Mouse (Mus musculus) limb, embryonic 12.5 days (tissue): ENCODE results near the gene Tmem14a. TPM values are rescaled to one million over a fixed set of nuclear protein-coding genes. Genes with fewer than 3 reads are reported as not detected.
A peak's percentile ranks its signal among the peaks of the same experiment; 100 is the strongest.
"Not testable (repeated sequence)": the region's sequence is repeated elsewhere in the genome, so short reads cannot be mapped to it uniquely, and the experiment has no call there.

Experiments
- ATAC-seq: fragments of 200-750 bp; cut with Nextera tagmentation; 2 replicates; pipeline ENCODE4 v1.8.0; 2017; ENCODE audit warnings: low read depth, moderate TSS enrichment; ENCODE audit not compliant: insufficient number of reproducible peaks, insufficient read depth, low FRiP score, low TSS enrichment
- H3K27ac ChIP-seq: fragments of 300-500 bp; sonication (generic); 2 replicates; pipeline ENCODE4 v1.5.1; 2016; ENCODE audit warnings: mild to moderate bottlenecking, moderate library complexity
- H3K27me3 ChIP-seq: fragments of 300-500 bp; sonication (generic); 2 replicates; pipeline ENCODE4 v1.6.1; 2016; ENCODE audit warnings: mild to moderate bottlenecking, moderate library complexity
- H3K36me3 ChIP-seq: fragments of 300-500 bp; sonication (generic); 2 replicates; pipeline ENCODE4 v1.6.1; 2016; ENCODE audit warnings: mild to moderate bottlenecking, moderate library complexity
- H3K4me1 ChIP-seq: fragments of 300-500 bp; sonication (generic); replicated peaks from 2 replicates; pipeline ENCODE4 v1.6.1; 2016
- H3K4me2 ChIP-seq: fragments of 300-500 bp; sonication (generic); 2 replicates; pipeline ENCODE4 v1.6.1; 2016; ENCODE audit warnings: mild to moderate bottlenecking, moderate library complexity
- H3K4me3 ChIP-seq: fragments of 300-500 bp; sonication (generic); replicated peaks from 2 replicates; pipeline ENCODE4 v1.5.1; 2016; ENCODE audit warnings: mild to moderate bottlenecking
- H3K9ac ChIP-seq: fragments of 300-500 bp; sonication (generic); replicated peaks from 2 replicates; pipeline ENCODE4 v1.6.1; 2016; ENCODE audit warnings: mild to moderate bottlenecking, moderate library complexity
- H3K9me3 ChIP-seq: fragments of 300-500 bp; sonication (generic); 2 replicates; pipeline ENCODE4 v1.6.1; 2016; ENCODE audit warnings: mild to moderate bottlenecking, moderate library complexity
- WGBS: fragments of 180-500 bp; shearing (Covaris S2); methylation state at CpG from one replicate; pipeline ENCODE4 v1.1.7; 2016; 5-methylcytosine and 5-hydroxymethylcytosine counted together
- polyA plus RNA-seq: library from polyadenylated mRNA; unstranded; fragments of >200 nt; fragmentation: Nextera tagmentation; extraction: Ambion mirVana; gene quantifications from 2 replicates; pipeline ENCODE4 v1.2.1, GENCODE M21; 2016

The Tmem14a gene
- 9.1 and 11.3 TPM in 2 replicates for polyA plus RNA-seq

DNA sequence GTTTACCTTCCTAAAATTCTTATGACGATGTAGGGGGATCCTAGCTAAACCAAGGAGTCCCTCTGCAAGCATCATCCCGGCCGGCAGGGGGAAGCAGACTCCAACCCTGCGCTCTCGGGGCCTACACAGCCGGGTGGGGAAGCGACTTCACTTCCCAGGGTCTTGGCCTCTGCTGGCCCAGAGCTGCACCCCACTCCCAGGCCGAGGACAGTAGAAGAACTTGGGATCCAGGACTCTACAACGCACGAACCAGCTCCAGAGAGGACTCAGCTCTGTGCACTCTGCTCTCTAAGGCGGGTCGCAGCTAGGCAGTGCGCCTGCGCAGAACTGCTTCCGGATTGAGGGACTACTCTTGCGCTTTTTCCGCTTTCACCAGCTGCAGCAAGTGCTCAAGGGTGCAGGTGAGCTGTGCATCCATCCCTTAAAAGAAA lies at the start of gene Tmem14a:
Tmem14a (plus strand) TSS at position 87 of the 431 bp plus-strand sequence.
- 2% methylated on average over 17 of the region's 17 CpGs for WGBS
- peak within 1 kb of the TSS; percentile 55 for H3K4me3 ChIP-seq
- peak within 1 kb of the TSS; percentile 54; the same call in 1 of the 2 replicates for H3K27ac ChIP-seq
- H3K27me3 ChIP-seq, result no peaks in the 10 kb centered on the region
- H3K4me1 ChIP-seq, result peaks cover 4% of the 10 kb centered on the region; the same call in 1 of the 2 replicates
- no peaks in the 10 kb centered on the region for H3K36me3 ChIP-seq
- H3K9ac ChIP-seq, result peak within 1 kb of the TSS; percentile 68
- peak within 1 kb of the TSS; percentile 78 for H3K4me2 ChIP-seq
- peak; percentile 82 for ATAC-seq
- no peaks in the 10 kb centered on the region for H3K9me3 ChIP-seq

DNA sequence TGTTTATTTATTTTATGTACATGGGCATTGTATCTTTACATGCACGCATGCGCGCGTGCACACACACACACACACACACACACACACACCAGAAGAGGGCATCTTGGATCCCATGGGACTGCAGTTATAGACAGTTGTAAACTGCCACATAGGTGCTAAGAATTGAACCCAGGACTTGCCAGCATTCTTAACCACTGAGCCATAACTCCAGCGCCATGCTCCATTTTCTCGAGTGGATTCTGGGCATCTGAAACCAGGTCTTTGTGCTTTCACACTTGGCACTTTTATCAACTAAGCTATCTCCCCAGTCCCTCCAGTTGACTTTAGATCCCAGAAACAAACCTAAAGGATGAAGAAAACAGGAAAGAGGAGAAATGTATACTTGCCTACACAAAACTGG lies 33.2 kb upstream of the Tmem14a start:
- Histone ChIP-seq H3K4me3 (no peak overlapping the region), H3K9me3 (no peaks in the 10 kb centered on the region), H3K4me1 (no peaks in the 10 kb centered on the region), H3K9ac (no peak overlapping the region), H3K27ac (no peak overlapping the region), H3K36me3 (no peaks in the 10 kb centered on the region), H3K4me2 (no peak overlapping the region), H3K27me3 (no peaks in the 10 kb centered on the region)
- no peak for ATAC-seq
- 97% methylated on average over 6 of the region's 6 CpGs for WGBS

DNA sequence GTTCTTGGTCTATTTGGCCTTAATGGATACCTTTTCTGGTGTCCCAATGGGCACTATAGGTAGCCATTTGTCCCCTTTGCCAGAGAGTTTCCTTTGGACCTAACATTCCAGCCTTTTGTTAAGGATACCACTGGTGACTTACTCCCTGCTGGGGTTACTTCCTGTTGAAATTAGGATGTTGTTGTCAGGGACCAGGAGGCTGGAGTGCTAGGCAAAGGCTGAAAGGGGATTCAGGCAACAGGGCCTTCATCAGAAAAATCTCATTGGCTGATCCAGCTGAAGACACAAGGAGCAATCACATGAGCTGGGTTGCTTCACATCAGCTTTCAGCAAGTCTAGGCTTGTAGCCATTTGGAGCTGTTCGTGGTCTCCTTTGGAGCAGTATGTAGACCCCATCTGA lies 12.1 kb upstream of the Tmem14a start:
- Histone ChIP-seq H3K4me1 (no peaks in the 10 kb centered on the region), H3K9me3 (no peaks in the 10 kb centered on the region), H3K9ac (no peak overlapping the region), H3K27ac (no peak overlapping the region), H3K27me3 (no peaks in the 10 kb centered on the region), H3K4me2 (no peak overlapping the region), H3K36me3 (no peaks in the 10 kb centered on the region), H3K4me3 (no peak overlapping the region)
- 80% methylated on average over 1 of the region's 1 CpGs for WGBS
- ATAC-seq, result no peak

DNA sequence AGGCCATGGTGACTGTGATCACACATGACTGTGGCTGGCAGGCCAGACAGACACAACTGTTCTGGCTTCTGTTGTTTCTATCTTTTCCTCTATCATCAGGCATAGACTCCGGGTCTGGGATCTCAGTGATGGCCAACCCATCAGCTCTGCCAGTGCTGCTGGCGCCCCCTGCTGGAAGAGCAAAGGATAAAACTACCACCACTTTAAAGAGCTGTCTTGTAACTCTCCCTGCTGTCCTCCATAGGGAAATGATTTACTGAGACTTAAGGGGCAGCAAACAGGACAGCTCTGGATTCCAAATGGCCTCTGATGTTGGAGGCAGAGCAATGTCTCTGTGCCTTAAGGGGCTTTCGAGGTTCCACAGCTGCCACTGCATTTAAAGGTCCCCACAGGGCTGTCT lies 4.8 kb upstream of the Tmem14a start:
- not testable (repeated sequence) for H3K4me1 ChIP-seq, H3K4me2 ChIP-seq, H3K27ac ChIP-seq, H3K9me3 ChIP-seq, H3K4me3 ChIP-seq, H3K36me3 ChIP-seq, ATAC-seq, H3K27me3 ChIP-seq, H3K9ac ChIP-seq
- 23% methylated on average over 3 of the region's 3 CpGs for WGBS

DNA sequence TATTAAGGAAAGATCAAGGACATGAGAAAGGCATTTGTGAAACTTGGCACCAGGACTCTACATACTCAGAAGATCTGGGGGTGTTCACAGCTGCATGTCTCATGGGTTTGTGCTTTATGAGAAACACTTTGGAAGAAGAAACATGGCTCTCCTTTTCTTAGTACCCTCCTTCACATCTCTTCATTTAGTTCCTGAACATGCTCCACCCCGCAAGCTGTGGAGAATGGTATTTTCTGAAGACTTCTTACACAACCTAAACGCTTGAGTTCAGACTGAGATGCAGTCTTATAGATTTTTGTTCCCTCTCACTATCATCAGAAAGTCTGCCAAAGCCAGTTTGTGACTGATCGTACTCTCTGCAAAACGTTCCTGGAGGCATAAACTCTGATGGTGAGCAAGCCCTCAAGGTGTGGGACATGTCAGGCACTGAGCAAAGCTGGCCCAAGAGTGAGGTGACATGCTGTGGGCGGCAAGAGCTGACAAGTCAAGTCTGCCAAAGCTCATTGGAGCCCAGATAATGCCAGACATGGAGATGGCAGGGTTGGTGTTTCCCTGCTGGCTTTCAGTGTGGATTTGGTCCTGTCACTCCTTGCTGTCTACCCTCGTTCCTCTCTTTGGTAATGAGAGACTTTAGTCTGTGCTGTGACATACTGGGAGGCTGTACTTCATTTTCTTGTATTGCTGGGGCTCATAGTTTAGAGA lies 4.2 kb upstream of the Tmem14a start:
- not testable (repeated sequence) for H3K36me3 ChIP-seq, ATAC-seq, H3K4me1 ChIP-seq, H3K9me3 ChIP-seq, H3K27me3 ChIP-seq, H3K9ac ChIP-seq, H3K4me3 ChIP-seq, H3K27ac ChIP-seq, H3K4me2 ChIP-seq
- WGBS, result 76% methylated on average over 6 of the region's 6 CpGs

DNA sequence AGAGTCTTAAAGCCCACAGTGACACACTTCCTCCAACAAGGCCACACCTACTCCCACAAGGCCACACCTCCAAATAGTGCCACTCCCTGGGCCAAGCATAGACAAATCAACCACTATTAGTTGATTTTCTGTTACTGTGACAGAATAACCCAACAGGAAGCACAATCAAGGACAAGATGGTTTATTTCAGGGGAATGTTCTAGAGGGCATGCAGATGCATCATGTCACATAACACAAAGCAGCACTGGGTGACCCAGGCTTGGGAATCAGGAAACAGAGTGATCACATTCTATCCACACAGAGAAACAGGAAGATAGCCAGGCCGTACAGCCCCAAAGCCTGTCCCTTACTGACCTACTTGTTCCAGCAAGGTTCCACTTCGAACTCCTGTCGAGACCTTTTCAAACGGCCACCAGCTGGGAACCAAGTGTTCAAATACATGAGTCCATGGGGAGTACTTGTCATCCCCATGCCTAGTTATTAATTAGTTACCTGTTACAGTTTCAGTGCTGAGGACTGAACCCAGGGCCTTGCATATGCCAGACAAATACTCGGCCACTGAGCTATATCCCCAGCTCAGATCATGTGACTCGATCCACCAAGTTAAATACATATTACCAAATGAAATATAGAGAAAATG lies 9.5 kb downstream of the Tmem14a start:
- no peak overlapping the region for H3K4me2 ChIP-seq
- no peak overlapping the region for H3K27ac ChIP-seq
- ATAC-seq, result no peak
- H3K4me3 ChIP-seq, result no peak overlapping the region
- H3K9me3 ChIP-seq, result no peaks in the 10 kb centered on the region
- 88% methylated on average over 6 of the region's 6 CpGs for WGBS
- no peaks in the 10 kb centered on the region for H3K27me3 ChIP-seq
- peaks cover 3% of the 10 kb centered on the region; the same call in 1 of the 2 replicates for H3K4me1 ChIP-seq
- no peaks in the 10 kb centered on the region; the same call in 1 of the 2 replicates for H3K36me3 ChIP-seq
- H3K9ac ChIP-seq, result no peak overlapping the region

DNA sequence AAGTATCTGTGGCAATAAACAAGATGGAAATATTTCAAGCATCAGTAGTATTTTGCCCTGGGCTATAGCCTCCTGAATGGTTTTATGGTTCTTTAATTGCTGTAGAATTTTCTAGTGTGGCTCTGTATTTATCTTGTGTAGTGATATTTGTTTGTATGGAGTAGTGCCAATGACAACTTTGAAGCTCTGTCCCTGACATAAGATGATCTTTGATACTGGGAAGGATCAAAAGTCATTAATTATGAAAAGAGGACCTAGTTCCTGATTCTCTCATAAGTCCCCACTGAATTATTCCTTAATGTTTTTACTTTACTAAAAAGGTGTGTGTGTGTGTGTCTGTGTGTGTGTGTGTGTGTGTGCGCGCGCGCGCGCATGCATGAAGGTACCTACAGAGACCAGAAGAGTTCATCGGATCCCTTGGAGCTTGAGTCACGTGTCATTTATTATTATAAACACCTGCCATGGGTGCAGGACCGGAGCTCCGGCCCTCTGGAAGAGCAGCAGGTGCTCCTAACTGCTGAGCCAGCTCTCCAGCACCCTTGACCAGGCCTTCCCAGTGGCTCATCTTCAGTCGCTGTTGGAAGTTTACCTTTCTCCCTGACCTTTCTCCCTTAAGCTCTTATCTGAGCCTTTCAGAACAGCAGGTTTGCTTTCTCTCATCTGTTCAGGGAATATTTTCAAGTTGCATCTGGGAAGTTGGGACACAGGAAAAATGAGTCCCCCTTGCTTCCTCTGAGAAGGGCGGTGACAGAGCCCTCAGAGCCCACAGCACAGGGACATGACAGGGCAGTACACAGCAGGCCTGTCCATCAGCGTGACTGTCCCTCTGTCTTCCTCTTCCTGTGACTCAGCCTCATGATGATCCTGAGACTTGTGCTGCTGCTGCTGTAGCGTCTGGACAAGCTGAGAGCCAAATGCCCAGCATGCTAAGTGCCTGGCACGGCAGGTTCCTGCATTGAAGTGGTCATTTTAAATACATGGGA lies 10.7 kb downstream of the Tmem14a start:
- not testable (repeated sequence) for ATAC-seq, H3K9me3 ChIP-seq
- WGBS, result 81% methylated on average over 15 of the region's 15 CpGs

DNA sequence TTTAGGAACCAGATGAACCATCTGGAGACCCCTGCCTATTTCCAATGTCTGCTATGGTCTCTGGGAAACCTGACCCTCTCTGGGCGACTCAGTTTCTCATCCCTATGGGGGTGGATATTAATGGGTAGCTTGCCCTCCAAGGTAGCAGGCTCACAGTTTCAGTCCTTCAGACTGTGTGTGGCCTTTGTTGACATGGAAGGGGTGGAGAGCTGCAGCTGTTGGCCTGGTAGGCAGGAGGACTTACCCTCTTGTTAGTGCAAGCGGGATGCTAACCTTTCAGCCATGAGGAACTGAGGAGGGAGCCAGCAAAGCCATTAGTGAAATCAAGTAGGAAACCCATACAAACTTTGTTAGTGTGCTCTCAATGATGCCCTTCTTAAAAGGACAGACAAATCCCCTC lies 12.0 kb downstream of the Tmem14a start:
- peaks cover 3% of the 10 kb centered on the region; the same call in 1 of the 2 replicates for H3K4me1 ChIP-seq
- 79% methylated on average over 2 of the region's 2 CpGs for WGBS
- no peak overlapping the region for H3K4me3 ChIP-seq
- no peaks in the 10 kb centered on the region for H3K27me3 ChIP-seq
- H3K4me2 ChIP-seq, result no peak overlapping the region
- H3K36me3 ChIP-seq, result no peaks in the 10 kb centered on the region; the same call in 1 of the 2 replicates
- no peak overlapping the region for H3K9ac ChIP-seq
- no peaks in the 10 kb centered on the region for H3K9me3 ChIP-seq
- H3K27ac ChIP-seq, result no peak overlapping the region
- no peak for ATAC-seq

More for the DNA sequence above, 10.7 kb downstream of the Tmem14a start:
- not testable (repeated sequence) for H3K36me3 ChIP-seq, H3K27ac ChIP-seq, H3K4me2 ChIP-seq, H3K4me1 ChIP-seq, H3K4me3 ChIP-seq, H3K27me3 ChIP-seq, H3K9ac ChIP-seq

DNA sequence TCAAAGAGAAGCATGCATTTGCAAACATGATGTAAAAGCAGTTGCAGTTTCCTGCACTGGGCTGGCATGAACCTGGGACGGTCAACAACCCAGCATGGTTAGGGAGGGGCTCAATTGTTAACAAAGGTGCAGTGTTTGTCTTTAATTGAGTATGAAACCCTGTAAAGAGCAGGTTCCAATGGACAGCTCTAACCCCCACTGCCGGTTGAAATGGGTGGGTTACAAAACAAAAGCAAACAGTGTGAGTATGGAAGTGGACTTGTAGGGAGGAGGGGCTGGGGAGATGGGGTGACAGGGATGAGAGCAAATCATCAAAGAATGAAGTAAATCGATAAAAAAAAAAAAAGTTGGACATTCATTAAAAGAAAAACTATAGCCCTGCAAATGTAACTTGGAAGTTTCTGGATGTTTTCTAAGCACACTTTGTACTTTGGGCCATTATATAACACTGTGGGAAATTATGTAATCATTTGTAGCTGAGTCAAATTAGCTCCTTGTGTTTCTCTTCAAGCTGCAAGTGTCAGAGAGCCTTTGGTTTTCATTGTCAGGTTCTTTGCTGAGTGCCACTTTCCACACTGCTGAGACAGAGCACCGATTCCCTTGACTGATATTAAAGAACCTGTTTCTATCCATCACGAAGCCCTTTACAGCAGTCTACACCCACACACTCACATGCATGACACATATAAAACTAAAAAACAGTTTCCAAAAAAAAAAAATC lies 13.5 kb downstream of the Tmem14a start:
- H3K27me3 ChIP-seq, result no peaks in the 10 kb centered on the region
- no peak overlapping the region for H3K9ac ChIP-seq
- H3K4me3 ChIP-seq, result no peak overlapping the region
- no peak overlapping the region for H3K27ac ChIP-seq
- H3K4me2 ChIP-seq, result no peak overlapping the region
- H3K36me3 ChIP-seq, result no peaks in the 10 kb centered on the region; the same call in 1 of the 2 replicates
- no peak for ATAC-seq
- WGBS, result 70% methylated on average over 5 of the region's 5 CpGs
- H3K4me1 ChIP-seq, result peaks cover 3% of the 10 kb centered on the region; the same call in 1 of the 2 replicates
- H3K9me3 ChIP-seq, result no peaks in the 10 kb centered on the region

DNA sequence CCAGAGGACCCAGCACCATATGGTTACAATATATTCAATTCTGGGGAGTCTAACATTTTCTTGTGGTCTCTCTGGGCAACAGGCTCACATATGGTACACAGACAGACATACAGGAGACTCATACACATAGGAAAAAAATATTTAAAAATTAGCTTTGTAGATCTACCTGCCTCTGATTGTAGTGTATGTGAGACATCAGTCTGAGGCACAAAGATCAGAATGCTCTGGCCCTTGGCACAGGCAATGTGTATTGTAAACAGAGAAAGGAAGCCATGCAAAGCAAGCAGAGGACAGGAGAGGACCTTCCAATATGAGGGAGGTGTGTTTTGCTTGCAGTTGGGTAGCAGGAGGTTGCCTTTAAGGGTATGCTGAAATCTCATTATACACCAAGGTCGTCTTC lies 14.1 kb downstream of the Tmem14a start:
- Histone ChIP-seq H3K4me2 (no peak overlapping the region), H3K27ac (no peak overlapping the region), H3K4me3 (no peak overlapping the region), H3K27me3 (no peaks in the 10 kb centered on the region), H3K9ac (no peak overlapping the region), H3K9me3 (no peaks in the 10 kb centered on the region), H3K36me3 (no peaks in the 10 kb centered on the region; the same call in 1 of the 2 replicates), H3K4me1 (peaks cover 3% of the 10 kb centered on the region; the same call in 1 of the 2 replicates)
- 72% methylated on average over 1 of the region's 1 CpGs for WGBS
- no peak for ATAC-seq
